Mouse (Mus musculus) liver, postnatal 0 days (tissue): ENCODE results near the gene Catsperg1.

Source experiments
- CTCF ChIP-seq: sonication (generic); IDR thresholded peaks from 2 replicates; pipeline ENCODE4 v1.5.1; 2016; ENCODE audit warnings: antibody characterized with exemption, low read depth
- EP300 ChIP-seq: IDR thresholded peaks from 2 replicates; pipeline ENCODE4 v1.6.1; 2016; ENCODE audit warnings: antibody characterized with exemption, low read depth, mild to moderate bottlenecking

DNA sequence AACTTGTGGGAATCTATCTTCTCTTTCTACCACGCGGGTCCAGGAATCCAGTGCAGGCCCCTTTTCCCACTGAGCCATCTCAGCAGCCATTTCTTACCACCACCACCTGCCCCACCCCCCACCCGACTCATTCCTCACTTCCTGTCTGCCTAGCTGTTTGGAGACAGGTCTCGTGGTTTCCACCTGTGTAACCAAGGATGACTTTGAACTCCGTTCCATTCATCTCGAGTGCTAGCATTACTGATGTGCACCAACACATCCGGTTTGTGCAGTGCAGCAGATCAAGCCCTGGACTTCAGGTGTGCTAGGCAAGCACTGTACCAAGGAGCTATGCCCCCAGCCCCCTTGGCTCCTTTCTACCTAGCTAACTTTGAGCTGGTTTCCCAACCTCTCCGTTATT lies 72.4 kb downstream of the Catsperg1 start:
- TF ChIP-seq EP300 (no peak), CTCF (no peak)
